Mouse (Mus musculus): ENCODE data around the gene Edil3.

GRCm38 (mm10) chr13:89007696-89008427 is 186.6 kb downstream of the Edil3 start:
- TF ChIP-seq POLR2A (IDR thresholded peaks at IDR 0.05; ENCODE audit: borderline replicate concordance, low read depth, low read length) (no peak), CTCF (IDR thresholded peaks at IDR 0.05; ENCODE audit: low read depth, low read length) (no peak)
